Mouse (Mus musculus) c-Kit-positive CD71-positive TER-119-negative erythroid progenitor cells, embryonic 14.5 days (primary cell): ENCODE data around the gene Slc9b1.
A peak's percentile ranks its signal among the peaks of the same experiment; 100 is the strongest.

Experiments
- DNase-seq: peaks from one replicate; pipeline ENCODE4 v3.0.0-alpha.2; 2013; ENCODE audit warnings: low read depth

Slc9b1 gene

DNA sequence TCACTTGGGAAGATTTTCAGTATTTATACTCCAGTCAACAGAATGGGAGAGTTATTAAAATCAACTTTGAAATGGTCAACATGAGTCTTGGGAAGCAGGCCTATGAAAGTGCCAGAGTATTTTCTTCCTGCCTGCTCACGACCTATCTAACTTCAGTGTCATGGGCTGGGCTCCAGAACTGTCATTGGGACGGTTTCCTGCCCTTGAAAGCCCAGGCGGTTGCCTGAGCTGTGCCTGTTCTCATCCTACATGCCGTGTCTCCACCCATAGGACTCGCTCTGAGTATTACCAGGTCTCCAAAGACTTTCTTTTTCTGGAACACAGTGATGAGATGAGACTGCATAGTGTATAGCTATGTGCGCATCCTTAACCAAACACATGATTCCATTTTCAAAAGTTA is 45.4 kb downstream of the Slc9b1 start:
- no peak for DNase-seq

DNA sequence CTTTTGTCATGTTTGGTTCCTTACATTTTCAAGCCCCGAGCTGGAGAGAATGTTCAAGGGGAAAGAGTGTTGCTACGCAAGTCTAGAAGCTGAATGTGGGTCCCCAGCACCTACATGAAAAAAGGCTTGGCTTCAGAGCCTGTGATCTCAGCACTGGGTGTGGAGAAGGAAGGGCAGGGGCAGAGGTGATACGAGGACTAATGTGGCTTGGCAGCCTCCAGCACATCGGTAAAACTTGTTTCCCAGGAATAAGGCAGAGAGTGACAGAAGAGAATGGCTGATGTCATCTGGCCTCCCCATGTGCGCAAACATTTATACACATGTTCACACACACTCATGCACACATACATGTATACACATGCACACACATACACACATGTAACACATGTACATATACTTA is 47.3 kb downstream of the Slc9b1 start:
- no peak for DNase-seq

DNA sequence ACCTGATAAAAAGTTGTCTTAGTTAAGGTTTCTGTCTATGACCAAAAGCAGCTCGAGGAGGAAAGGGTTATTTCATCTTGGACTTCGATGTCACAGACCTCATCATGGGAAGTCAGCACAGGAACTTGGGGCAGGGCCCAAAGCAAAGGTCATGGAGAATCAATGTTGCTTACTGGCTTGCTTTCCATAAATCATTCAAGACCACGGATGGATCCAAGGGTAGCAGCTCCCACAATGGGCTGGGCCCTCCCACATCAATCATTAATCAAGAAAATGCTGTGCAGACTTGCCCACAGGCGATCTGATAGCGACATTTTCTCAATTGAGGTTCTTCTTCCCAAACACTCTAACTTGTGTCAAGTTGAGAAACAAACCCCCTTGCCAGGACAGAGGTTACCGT is 48.3 kb downstream of the Slc9b1 start:
- no peak for DNase-seq

DNA sequence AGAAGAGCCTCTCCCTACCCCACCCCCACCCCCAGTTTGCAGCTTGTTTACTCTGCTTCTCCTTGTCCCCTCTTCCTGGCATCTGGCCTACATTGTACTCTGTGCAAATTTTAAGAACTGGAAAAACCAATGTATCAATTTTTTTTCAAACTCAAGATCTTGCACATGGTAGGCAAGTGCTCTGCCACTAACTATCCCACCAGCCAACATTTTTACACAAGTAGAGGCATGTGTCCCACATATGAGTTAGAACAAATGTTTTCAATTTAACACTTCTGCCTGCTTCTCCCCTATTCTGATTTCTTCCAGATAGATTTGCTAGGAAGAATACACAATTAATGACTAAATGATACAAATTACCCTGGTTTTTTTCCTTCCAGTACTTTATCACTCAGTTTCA is 49.3 kb downstream of the Slc9b1 start:
- no peak for DNase-seq

DNA sequence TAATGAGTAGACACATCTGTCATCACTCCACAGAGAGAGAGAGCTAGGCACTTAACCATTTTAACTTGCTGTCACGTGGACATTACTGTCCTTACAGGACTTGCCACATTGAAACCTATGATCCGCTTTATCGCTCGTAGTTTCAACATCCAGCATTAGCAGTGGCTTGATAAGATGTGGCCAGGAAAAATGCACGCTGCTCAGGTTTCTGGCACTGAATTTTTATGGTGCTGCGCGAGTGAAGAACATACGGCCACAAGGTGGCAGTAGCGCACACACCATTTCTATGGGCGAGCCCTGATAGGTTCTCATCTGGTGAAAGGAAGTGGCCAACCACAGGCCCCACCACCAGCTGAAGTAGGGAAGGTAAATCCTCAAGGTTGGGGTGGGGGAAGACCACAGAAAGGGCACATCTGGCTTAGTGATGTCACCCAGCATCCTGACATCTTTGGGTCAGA is 54.4 kb downstream of the Slc9b1 start:
- DNase-seq = peak; percentile 72

DNA sequence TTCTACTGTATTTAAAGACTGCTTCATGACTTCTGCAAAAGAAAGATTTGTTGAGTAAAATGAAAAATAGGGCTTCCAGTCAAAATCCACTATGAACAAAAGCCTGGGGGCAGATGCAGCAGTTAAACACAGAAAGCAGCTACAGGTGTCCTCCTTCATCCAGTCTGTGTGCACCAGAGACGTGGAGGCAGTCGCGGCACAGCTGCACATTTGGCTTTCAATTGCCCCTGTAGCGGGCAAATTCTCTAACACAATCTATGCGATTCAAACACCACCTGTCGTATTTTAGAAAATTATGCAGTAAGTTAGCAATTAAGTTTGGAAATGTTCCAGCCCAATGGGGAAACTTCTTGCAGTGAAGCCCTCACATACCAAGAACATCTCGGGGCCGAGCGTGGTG is 55.4 kb downstream of the Slc9b1 start:
- DNase-seq = no peak

DNA sequence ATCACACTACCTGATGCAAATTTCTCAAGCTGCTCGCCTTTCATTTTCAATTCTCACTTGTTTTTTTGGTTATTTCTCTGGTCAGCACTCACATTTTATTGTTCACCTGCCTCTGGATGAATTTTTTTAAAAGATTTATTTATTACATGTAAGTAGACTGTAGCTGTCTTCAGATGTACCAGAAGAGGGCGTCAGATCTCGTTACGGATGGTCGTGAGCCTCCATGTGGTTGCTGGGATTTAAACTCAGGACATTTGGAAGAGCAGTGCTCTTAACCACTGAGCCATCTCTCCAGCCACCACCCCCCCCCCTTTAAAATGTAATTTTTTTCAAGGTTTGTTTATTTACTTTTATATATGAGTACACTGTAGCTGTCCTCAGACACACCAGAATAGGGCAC is 56.0 kb downstream of the Slc9b1 start:
- DNase-seq = no peak

DNA sequence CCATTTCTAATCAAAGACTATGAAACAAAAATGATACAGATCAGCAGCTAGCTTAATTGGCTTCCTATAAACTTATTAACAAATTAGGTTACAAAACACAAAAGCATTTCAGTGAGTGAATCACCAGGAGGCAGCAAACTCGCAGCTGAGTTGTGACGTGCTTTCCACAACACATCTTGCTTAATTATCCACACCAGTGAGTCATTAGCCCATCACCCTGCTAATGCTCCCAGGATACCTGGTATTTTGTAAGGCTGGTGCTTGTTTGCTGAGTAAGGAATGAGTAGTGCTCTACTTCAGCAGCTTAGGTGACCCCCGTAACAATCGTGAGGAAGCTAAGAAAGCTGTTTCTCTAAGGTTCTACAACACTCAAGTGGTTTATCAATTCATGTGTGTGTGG is 56.8 kb downstream of the Slc9b1 start:
- no peak for DNase-seq

DNA sequence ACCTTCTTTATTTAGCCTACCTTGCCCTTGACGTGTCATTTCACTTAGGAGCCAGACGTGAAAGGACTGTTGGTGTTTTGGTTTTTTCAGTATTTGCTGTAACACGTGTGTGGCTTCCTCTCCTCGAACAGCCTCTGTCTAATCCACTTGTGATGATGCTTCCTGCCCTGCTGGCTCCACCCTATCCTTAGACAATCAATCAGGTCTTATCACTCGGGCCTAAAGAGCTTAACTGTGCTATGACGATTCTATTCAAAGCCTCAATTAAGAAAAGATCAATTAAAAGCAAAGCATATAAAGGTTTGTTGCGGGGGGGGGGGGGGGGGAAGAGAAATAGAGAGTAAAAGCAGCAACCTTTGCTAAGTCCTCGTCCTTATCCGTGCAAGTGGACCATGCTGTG is 59.5 kb downstream of the Slc9b1 start:
- no peak for DNase-seq

DNA sequence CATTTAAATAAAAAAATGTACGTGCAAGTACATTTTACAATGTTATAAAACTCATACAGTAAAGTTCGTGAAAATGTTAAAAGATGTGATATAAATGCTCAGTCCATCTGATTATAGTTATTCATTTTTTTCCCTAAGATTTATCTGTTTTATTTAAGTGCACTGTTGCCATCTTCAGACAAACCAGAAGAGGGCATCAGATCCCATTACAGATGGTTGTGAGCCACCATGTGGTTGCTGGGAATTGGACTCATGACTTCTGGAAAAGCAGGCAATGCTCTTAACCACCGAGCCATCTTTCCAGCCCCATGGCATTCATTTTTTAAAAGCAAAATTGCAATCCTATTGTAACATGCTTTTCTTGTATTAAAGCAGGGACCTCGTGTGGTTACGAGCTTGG is 61.4 kb downstream of the Slc9b1 start:
- no peak for DNase-seq

DNA sequence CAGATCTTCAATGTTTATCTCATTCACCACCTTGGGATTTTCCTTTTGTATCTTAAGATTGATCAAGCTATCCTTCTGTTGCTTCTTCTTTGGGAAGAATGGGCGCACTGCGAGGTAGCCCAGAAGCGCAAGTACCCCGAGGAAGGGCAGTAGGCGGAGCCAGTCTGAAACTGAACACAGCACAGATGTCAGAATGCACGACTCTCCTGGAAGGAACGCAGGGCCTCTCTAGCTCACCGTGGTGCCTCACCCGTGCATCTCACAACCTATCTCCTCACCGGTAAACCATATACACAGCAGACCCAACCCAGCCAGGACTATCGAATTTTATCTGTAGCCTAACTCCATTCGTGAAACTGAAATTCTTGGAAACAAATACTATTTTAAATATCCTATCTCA is 63.2 kb downstream of the Slc9b1 start:
- no peak for DNase-seq

DNA sequence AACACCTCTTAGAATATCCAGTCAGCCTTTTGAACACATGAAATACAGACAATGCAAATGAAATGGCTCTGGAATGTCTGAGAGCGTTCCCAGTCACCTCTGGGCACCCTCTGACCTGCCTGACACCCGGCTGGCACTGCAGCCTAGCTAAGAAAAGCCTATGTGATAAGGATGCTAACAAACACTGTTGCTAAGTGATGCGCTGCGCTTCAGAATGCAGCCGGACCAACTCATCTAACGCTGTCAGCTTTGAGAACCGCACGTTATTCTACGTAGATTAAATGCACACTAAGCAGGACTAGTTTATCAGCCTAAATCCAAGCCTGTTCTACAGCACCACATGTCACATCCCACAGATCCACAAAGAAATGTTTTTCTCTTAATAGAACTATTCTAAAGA is 64.0 kb downstream of the Slc9b1 start:
- DNase-seq = no peak

DNA sequence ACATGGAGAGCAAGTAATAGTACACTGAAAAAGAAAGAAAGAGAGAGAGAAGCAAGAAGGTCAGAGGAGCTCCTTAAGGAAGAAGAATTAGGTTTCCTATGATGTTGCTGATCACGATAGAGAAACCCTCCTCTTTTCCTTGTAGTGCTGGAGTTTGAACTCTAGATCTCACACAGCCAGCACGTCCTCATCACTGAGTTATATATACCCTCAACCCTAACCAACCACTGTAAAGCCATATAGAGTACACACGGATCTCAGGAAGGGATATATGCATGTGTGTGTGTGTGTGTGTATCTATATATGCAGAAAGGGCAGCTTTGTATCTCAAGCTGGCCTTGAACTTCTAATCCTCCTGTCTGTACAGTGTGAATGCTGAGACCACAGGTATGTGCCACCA is 69.4 kb downstream of the Slc9b1 start:
- DNase-seq = no peak

DNA sequence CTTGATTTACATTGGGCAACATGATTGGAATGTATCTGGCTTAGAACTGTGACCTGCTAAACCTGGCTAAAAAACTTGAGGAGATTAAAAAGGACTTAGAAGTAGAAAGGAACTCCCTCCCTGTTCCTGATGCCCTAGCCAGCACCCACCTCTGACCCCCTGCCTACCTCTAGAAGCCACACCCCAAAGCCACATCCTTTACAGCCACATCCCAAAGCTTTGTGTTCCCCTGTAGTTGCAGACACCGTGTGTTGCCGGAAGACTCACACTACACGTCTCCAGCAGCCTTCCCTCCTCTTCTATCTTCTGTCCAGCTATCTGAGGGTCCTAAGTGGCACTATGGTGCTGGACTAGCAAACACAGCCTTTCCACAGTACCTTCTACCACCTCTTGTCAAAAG is 70.0 kb downstream of the Slc9b1 start:
- DNase-seq = no peak

DNA sequence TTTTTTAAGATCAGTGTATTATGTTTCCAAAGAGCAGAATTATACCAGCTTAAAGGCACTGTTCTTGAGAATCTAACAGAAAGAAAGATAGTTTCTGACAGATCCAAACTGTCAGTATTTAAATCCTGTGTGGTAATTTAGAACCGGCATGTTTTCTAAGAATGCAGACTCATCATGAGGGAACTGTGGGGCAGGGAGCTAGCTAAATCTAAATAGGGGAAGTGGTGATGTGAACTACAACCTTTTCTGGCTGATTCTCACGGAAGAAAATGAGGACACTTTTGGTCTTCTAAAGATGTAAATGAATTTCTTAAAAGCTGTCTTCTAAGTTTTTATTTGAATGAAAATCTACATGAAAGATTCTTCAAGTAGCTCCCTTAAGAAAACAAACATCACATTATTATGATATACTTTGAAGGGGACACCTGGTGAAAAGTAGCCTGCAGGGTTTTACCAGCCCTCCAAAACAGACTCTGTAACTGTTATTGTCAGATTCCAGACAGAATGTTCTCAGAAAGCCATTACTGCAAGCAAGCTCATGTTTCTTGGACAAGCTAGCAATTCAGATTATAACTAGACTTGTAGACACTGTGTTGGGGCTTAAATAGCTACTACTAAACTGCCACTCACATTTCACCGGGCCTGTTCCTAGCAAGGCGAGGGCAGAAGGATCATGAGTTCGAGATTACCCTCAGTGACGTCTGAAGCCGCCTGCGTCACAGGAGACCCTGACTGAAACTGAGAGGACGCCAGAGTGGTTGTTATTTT is 72.9 kb downstream of the Slc9b1 start:
- DNase-seq = no peak

DNA sequence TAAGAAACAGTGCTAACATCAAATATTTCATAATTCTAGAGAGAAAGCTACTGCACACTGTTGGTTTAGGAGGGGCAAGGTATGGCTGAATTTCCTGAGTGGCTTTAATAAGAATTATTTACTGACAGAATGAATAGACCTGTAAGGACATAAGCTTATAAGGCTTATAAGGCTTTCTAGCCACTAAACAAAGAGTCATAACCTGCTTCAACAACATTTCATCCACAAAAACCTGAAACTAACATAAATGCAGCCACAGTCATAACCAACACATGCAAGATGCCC is 73.4 kb downstream of the Slc9b1 start:
- DNase-seq = no peak

DNA sequence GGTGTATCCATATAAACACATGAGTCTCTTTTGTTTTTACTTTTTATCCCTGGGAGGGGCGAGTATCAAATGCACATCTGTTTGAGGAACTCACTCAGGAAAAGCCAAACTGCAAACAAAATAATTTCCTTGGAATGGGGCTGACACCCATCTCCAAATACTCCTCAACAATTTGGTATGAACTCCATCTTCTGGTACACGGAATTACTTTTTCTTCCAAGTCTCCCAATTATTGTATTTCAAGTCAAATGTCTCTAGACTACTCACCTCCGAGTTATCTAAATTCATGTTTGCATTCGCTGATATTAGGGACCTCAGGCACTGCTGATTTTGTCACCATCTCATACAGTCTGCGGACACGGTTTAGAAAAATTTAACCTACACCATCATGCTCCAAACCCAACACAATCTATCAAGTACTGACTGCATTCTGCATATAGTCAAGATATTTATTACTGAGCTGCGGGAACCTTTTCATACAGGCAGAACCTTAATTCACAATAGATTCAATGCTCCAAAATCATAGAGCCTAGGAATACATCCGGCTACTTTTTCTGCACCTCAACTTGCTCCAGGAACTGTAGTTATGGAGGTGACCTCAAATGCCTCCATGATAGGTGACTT is 74.5 kb downstream of the Slc9b1 start:
- DNase-seq = no peak

DNA sequence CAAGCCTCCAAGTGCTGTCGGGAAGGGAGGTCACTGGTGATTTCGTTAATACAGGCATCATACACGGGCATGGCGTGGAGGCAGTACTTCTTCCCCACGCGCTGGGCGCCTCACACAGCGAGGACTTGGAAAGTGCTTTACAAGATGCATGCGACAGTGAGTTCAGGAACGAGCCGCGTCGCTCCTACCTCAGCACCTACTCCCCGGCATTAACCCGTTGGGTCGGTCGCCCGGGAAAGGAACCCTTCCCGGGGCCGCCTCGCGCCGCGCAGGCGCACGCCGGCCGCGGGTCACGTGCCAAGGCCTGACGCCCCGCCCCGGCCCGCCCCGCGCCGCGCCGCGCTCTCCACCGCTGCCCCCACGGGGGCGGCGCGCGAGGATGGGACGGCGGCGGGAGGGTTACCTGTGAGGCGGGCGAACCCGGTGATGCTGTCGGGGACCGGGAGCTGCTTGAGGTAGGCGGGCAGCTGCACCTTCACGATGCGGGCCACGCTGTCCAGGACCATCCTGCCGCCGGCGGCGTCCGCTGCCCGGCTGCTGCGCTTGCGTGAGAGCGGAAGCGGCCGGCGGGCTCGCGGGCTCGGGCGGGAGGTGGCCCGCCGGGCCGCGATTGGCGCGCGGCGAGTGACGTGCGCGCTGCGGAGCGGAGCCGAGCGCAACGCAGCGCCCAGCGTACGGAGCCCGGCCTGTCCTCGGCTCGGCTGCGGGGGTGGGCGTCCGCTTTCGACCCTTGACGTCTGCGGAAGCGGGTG is 75.2 kb downstream of the Slc9b1 start:
- DNase-seq = peak; percentile 62

DNA sequence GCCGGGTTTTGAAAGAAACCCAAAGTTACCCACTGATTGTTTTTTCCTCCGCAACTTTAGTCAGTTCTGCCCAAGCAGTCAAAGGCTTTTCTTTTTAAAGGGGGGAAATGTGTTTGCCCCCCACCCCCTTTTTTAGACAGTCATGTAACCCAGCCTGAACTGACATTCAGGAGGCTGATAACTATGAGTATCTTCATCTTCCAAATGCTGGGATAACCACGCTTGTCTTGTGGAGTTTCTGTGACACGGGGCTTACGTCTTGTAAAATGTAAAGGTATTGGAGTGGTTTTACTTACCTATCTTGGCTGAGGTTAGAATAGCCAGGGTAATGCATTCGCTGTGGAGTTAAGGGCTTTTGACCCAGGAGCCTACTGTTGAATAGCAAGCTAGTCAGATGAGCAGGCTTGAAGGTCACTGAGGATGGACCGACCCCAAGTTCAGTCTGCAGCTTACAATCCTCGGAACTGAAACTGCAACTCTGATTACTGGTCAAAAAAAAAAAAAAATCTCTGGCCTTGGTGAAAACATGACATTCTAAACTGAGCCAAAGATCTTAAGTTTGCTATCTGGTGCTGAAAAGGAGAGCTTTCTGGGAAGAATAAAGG is 75.9 kb downstream of the Slc9b1 start, which contains the start of gene Cisd2:
Cisd2 (minus strand) TSS at position 318 of the 605 bp plus-strand sequence.
- no peak for DNase-seq

DNA sequence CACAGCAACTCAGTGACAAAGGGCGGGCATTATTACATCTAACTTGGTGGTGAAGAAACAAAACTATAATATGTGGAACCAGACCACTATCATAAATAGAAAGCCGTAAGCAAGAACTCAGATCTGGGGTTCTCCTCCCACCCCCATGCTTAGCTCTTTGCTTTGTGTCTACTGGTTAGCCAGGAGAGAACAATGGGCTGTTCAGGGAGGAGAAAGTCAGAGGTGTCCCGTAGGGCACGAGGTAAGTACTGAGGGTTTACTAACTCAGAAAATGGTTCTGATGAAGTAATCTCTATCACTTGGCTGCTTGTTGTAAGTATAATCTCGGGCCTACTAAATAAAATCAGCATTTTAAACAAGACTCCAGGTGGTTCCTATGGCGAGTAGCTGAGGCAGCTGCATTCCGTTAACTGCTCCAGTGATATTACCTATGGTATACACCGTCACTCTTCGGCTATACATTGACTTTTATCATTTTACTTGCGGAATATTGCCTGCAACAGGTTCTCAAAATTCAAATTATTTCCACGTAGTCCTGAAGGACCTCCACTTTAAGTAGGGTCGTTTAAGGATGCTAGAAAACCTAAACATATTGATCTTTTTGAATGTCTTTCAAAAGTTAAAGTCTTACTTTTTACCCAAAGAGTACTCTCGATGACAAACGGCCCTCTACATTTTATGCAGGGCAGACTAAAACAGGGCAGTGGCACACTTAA is 89.2 kb downstream of the Slc9b1 start:
- DNase-seq = no peak

DNA sequence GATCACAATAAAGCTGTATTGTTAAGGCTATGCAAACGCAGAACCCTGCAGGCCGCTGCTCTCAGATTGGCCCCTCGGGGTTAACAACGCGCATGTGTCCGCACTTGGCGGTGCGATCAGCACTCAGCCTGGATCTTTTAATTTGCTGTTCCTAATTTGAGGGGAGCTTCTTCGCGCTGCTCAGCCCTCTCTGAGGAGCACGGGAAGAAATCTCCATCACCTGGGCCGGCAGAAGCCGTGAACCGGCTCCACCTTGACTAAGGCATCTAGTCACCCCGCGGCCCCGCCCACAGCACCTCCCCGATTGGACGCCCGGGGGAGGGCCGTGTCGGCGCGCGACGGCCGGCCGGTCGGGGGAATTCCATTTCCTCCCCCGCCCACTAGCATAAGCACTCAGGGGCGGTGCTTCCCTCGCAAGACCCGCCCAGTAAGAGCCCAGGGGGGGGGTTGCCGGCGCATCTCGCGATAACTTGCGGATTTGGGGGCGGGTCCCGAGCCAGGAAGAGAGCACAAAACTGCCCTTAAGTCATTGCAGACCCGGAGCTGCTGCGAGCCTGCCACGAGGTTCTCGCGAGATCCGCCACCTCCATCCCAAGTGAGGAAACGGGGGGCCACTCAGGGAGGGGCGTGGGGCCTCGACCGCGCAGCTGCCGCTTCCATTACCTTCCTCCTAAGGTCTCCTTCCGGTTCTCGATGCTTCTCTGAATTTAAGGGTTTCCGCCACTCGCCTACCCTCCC is 90.1 kb downstream of the Slc9b1 start, which contains the start of gene Ube2d3:
Ube2d3 (plus strand) TSS at position 392 of the 738 bp plus-strand sequence.
- DNase-seq = peak; percentile 94
